Mouse (Mus musculus) liver, postnatal 0 days (tissue): Measurements from ENCODE around the gene Tspyl4.

Experiments
- CTCF ChIP-seq: sonication (generic); IDR thresholded peaks from 2 replicates; pipeline ENCODE4 v1.5.1; 2016; ENCODE audit warnings: antibody characterized with exemption, low read depth
- EP300 ChIP-seq: IDR thresholded peaks from 2 replicates; pipeline ENCODE4 v1.6.1; 2016; ENCODE audit warnings: antibody characterized with exemption, low read depth, mild to moderate bottlenecking

GRCm38 (mm10) chr10:34267312-34268070 is 29.8 kb upstream of the Tspyl4 start:
- TF ChIP-seq CTCF (no peak), EP300 (no peak)
